Mouse (Mus musculus): Measurements from ENCODE around the gene Farp1. TPM values are rescaled to one million over a fixed set of nuclear protein-coding genes. Genes with fewer than 3 reads are reported as not detected.
A peak's percentile ranks its signal among the peaks of the same experiment; 100 is the strongest.
"Not testable (repeated sequence)": the region's sequence is repeated elsewhere in the genome, so short reads cannot be mapped to it uniquely, and the experiment has no call there.

Farp1 gene
- total RNA-seq, 2 experiments from 2014 or later = 127 to 137 TPM

GRCm38 (mm10) chr14:121124409-121125010, 89.5 kb downstream of the Farp1 start:
- intact Hi-C loops (cut with DNase I) = no loop called here
- DNase-seq (ENCODE audit: low spot score in 2 of 2) = no peak

GRCm38 (mm10) chr14:121125651-121126050, 90.7 kb downstream of the Farp1 start:
- DNase-seq (ENCODE audit: low spot score in 2 of 2) = no peak
- intact Hi-C loops (cut with DNase I) = no loop called here

- no peak for DNase-seq (ENCODE audit: low spot score in 2 of 2)
- intact Hi-C loops (cut with DNase I) = no loop called here
These were observed 91.3 kb downstream of the Farp1 start for GRCm38 (mm10) chr14:121126291-121126690.

- DNase-seq (ENCODE audit: low spot score in 2 of 2) = no peak
- intact Hi-C loops (cut with DNase I) = no loop called here
These were observed 94.1 kb downstream of the Farp1 start for GRCm38 (mm10) chr14:121128858-121129800.

- DNase-seq (ENCODE audit: low spot score in 2 of 2); intact Hi-C loops (cut with DNase I): not testable (repeated sequence)
These were observed 95.4 kb downstream of the Farp1 start for GRCm38 (mm10) chr14:121130351-121130750.

- intact Hi-C loops (cut with DNase I) = no loop called here
- DNase-seq (ENCODE audit: low spot score in 2 of 2) = no peak
These were observed 99.4 kb downstream of the Farp1 start for GRCm38 (mm10) chr14:121134414-121134813.

GRCm38 (mm10) chr14:121143831-121144455, 108.9 kb downstream of the Farp1 start:
- no peak for DNase-seq (ENCODE audit: low spot score in 2 of 2)
- intact Hi-C loops (cut with DNase I) = no loop called here

- no peak for DNase-seq (ENCODE audit: low spot score in 2 of 2)
- intact Hi-C loops (cut with DNase I) = no loop called here
These were observed 109.5 kb downstream of the Farp1 start for GRCm38 (mm10) chr14:121144496-121144895.

GRCm38 (mm10) chr14:121145291-121145690, 110.3 kb downstream of the Farp1 start:
- intact Hi-C loops (cut with DNase I) = no loop called here
- DNase-seq (ENCODE audit: low spot score in 2 of 2) = no peak

GRCm38 (mm10) chr14:121145698-121146097, 110.7 kb downstream of the Farp1 start:
- intact Hi-C loops (cut with DNase I) = no loop called here
- no peak for DNase-seq (ENCODE audit: low spot score in 2 of 2)

GRCm38 (mm10) chr14:121146213-121146612, 111.2 kb downstream of the Farp1 start:
- no peak for DNase-seq (ENCODE audit: low spot score in 2 of 2)
- intact Hi-C loops (cut with DNase I) = no loop called here

- no peak for DNase-seq (ENCODE audit: low spot score in 2 of 2)
- intact Hi-C loops (cut with DNase I) = no loop called here
These were observed 112.0 kb downstream of the Farp1 start for GRCm38 (mm10) chr14:121147026-121147425.

- DNase-seq (ENCODE audit: low spot score in 2 of 2) = peak in 1 of 2 experiments; percentile 29
- intact Hi-C loops (cut with DNase I) = no loop called here
These were observed 113.2 kb downstream of the Farp1 start for GRCm38 (mm10) chr14:121148088-121148785.

GRCm38 (mm10) chr14:121149984-121150383, 115.0 kb downstream of the Farp1 start:
- intact Hi-C loops (cut with DNase I) = no loop called here
- no peak for DNase-seq (ENCODE audit: low spot score in 2 of 2)

GRCm38 (mm10) chr14:121151837-121152236, 116.8 kb downstream of the Farp1 start:
- DNase-seq (ENCODE audit: low spot score in 2 of 2) = no peak
- intact Hi-C loops (cut with DNase I) = no loop called here

- intact Hi-C loops (cut with DNase I) = no loop called here
- no peak for DNase-seq (ENCODE audit: low spot score in 2 of 2)
These were observed 117.8 kb downstream of the Farp1 start for GRCm38 (mm10) chr14:121152771-121153170.

GRCm38 (mm10) chr14:121153260-121153659, 118.3 kb downstream of the Farp1 start:
- intact Hi-C loops (cut with DNase I) = no loop called here
- peak in 1 of 2 experiments; percentile 26 for DNase-seq (ENCODE audit: low spot score in 2 of 2)

- intact Hi-C loops (cut with DNase I) = no loop called here
- DNase-seq (ENCODE audit: low spot score in 2 of 2) = no peak
These were observed 120.2 kb downstream of the Farp1 start for GRCm38 (mm10) chr14:121155173-121155572.

GRCm38 (mm10) chr14:121158616-121159015, 123.6 kb downstream of the Farp1 start:
- intact Hi-C loops (cut with DNase I) = no loop called here
- no peak for DNase-seq (ENCODE audit: low spot score in 2 of 2)

- DNase-seq (ENCODE audit: low spot score in 2 of 2) = no peak
- intact Hi-C loops (cut with DNase I) = no loop called here
These were observed 127.8 kb downstream of the Farp1 start for GRCm38 (mm10) chr14:121162822-121163221.

Data from left cerebral cortex, postnatal 14 days (tissue).